Mouse (Mus musculus): Measurements from ENCODE around the gene Cd5.

Cd5 gene

GRCm38 (mm10) chr19:10758708-10759107 lies 19.9 kb upstream of the Cd5 start:
- DNase-seq (ENCODE audit: low spot score), result no peak

- no peak for DNase-seq (ENCODE audit: low spot score)
These were observed 18.7 kb upstream of the Cd5 start for GRCm38 (mm10) chr19:10757526-10757925.

GRCm38 (mm10) chr19:10757125-10757524 lies 18.3 kb upstream of the Cd5 start:
- DNase-seq (ENCODE audit: low spot score), result no peak

- DNase-seq (ENCODE audit: low spot score), result no peak
These were observed 13.8 kb upstream of the Cd5 start for GRCm38 (mm10) chr19:10752646-10753045.

GRCm38 (mm10) chr19:10752106-10752505 lies 13.3 kb upstream of the Cd5 start:
- no peak for DNase-seq (ENCODE audit: low spot score)

- no peak for DNase-seq (ENCODE audit: low spot score)
These were observed 12.8 kb upstream of the Cd5 start for GRCm38 (mm10) chr19:10751607-10752006.

GRCm38 (mm10) chr19:10750161-10750560 lies 11.4 kb upstream of the Cd5 start:
- DNase-seq (ENCODE audit: low spot score), result no peak

GRCm38 (mm10) chr19:10749295-10749694 lies 10.5 kb upstream of the Cd5 start:
- no peak for DNase-seq (ENCODE audit: low spot score)

- DNase-seq (ENCODE audit: low spot score), result no peak
These were observed 9.8 kb upstream of the Cd5 start for GRCm38 (mm10) chr19:10748401-10749102.

- DNase-seq (ENCODE audit: low spot score), result no peak
These were observed 8.9 kb upstream of the Cd5 start for GRCm38 (mm10) chr19:10747718-10748117.

GRCm38 (mm10) chr19:10747182-10747581 lies 8.4 kb upstream of the Cd5 start:
- DNase-seq (ENCODE audit: low spot score), result no peak

- DNase-seq (ENCODE audit: low spot score), result no peak
These were observed 3.8 kb upstream of the Cd5 start for GRCm38 (mm10) chr19:10742565-10742964.

- no peak for DNase-seq (ENCODE audit: low spot score)
These were observed 3.3 kb upstream of the Cd5 start for GRCm38 (mm10) chr19:10742145-10742544.

- DNase-seq (ENCODE audit: low spot score), result no peak
These were observed 2.0 kb upstream of the Cd5 start for GRCm38 (mm10) chr19:10740641-10741440.

- DNase-seq (ENCODE audit: low spot score), result no peak
These were observed 1.1 kb upstream of the Cd5 start for GRCm38 (mm10) chr19:10739916-10740315.

- DNase-seq (ENCODE audit: low spot score), result no peak
These were observed 764 bp downstream of the Cd5 start for GRCm38 (mm10) chr19:10738038-10738437.

GRCm38 (mm10) chr19:10735861-10736260 lies 2.9 kb downstream of the Cd5 start:
- no peak for DNase-seq (ENCODE audit: low spot score)

GRCm38 (mm10) chr19:10735061-10735460 lies 3.7 kb downstream of the Cd5 start:
- DNase-seq (ENCODE audit: low spot score), result no peak

- DNase-seq (ENCODE audit: low spot score), result no peak
These were observed 4.2 kb downstream of the Cd5 start for GRCm38 (mm10) chr19:10734554-10734953.

GRCm38 (mm10) chr19:10733501-10734127 lies 5.2 kb downstream of the Cd5 start:
- no peak for DNase-seq (ENCODE audit: low spot score)

GRCm38 (mm10) chr19:10732741-10733140 lies 6.1 kb downstream of the Cd5 start:
- no peak for DNase-seq (ENCODE audit: low spot score)

- no peak for DNase-seq (ENCODE audit: low spot score)
These were observed 6.8 kb downstream of the Cd5 start for GRCm38 (mm10) chr19:10731975-10732374.

GRCm38 (mm10) chr19:10730469-10730868 lies 8.3 kb downstream of the Cd5 start:
- DNase-seq (ENCODE audit: low spot score), result no peak
